Mouse (Mus musculus): ENCODE measurements around the gene Bach2.

The Bach2 gene

DNA sequence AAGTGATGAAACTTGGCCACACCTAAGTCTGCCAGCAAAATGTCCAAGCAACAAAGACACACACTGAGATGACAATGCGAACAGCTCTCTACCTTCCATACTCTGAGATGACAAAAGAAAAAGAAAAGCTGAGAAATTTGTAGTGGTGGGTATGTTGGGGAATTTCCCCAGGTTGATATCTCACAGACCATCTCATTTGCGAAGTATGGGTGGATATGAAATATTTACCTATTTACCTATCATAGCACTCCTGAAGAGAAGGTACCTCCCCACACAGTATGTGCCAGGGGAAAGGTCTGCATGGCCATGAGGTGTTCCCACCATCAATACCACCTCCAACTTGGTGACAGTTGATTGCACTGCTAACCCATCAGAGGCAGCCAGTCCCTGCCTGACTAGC lies 13.4 kb upstream of the Bach2 start:
- no peak for DNase-seq (ENCODE audit: low spot score)

- DNase-seq (ENCODE audit: low spot score) = no peak
Measured at GRCm38 (mm10) chr4:32227970-32228557, 10.5 kb upstream of the Bach2 start.

DNA sequence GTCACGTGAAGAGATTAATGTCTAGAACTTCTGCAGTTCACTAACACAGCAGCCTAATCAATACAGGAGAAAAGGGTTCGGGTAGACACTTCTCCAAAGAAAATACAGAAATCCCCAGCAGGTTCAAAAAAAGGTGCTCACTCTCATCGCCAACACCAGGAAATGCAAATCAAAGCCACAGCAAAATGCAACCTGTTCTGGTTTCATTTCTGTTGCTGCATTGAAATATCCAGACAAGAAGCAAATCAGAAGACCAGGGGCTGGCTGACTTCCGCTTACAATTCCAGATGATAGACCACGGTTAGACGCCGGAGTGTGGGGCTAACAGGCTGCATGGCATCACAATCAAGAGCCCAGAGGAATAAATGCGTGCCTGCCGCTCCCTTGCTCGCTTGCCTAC lies 9.3 kb upstream of the Bach2 start:
- no peak for DNase-seq (ENCODE audit: low spot score)

DNA sequence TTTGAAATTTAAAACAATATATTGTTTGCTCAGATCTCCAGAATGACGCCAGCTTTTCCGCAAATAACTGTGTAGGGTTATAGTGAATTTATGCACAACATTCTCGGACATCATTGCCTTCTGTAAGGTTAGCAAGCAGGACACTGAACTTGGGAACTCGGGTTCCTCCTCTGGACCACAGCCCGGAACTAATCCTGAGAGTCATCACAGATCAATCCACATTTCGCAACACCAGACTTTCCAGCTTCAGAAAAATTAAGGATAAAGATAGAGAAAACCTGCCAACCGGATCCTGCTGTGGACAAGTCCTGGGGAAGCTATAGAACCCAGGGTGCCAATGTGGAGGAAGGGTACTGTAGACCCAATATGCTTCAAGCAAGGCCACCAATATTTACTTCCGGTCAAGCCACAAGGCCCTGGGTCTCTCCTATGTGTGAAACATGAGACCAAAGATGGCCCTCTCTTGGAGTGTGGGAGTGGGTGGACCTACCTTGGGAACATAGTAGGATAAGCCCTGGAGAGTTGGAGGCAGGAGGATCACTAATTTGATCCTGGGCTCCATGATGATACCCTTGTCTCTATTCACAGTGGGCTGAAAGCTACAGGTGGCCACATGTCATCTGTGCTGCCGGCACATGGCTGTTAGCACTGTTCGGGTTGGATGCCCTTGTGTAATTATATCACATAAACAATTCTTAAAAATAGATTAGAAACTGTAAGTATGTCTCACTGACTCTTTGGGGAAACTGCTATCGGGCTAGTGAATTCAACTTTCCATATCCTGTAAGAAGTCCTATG lies 7.1 kb upstream of the Bach2 start:
- no peak for DNase-seq (ENCODE audit: low spot score)

DNA sequence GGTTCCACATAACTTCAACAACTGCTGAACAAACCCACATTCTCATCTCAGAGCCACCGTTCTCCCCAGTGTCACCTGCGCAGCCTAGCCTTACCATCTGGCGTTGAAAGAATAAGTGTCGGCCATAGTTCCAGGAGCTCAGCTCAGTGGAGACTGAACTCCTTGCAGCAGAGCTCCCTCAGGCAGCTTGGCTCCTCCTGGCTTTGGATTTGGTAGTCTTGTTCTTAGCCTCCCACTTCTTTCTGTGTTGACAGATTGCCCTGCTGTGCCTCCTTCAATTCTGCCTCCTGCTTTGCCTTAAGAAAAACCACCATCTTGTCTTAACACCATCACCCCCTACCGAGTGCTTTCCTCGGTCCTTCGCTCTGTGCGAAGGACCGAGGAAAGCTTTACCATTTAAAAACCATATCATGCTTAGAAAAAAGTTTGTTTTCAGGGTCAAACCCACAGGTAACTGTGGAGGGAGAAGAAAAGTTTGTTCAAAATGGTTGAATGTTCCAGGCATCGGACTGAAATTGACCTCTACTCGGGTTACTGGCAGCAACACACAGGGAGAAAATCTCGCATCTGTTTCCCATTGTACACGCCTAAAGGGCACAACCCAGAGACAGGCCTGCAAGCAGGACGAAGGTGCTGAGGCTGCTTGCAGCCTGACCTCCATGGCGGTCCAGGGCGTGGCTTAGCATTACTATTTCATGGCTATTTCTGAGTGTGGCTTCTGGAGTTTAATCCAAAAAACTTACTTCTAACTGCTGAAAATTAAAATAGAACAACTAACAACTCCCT lies 2.5 kb upstream of the Bach2 start:
- DNase-seq (ENCODE audit: low spot score) = no peak

DNA sequence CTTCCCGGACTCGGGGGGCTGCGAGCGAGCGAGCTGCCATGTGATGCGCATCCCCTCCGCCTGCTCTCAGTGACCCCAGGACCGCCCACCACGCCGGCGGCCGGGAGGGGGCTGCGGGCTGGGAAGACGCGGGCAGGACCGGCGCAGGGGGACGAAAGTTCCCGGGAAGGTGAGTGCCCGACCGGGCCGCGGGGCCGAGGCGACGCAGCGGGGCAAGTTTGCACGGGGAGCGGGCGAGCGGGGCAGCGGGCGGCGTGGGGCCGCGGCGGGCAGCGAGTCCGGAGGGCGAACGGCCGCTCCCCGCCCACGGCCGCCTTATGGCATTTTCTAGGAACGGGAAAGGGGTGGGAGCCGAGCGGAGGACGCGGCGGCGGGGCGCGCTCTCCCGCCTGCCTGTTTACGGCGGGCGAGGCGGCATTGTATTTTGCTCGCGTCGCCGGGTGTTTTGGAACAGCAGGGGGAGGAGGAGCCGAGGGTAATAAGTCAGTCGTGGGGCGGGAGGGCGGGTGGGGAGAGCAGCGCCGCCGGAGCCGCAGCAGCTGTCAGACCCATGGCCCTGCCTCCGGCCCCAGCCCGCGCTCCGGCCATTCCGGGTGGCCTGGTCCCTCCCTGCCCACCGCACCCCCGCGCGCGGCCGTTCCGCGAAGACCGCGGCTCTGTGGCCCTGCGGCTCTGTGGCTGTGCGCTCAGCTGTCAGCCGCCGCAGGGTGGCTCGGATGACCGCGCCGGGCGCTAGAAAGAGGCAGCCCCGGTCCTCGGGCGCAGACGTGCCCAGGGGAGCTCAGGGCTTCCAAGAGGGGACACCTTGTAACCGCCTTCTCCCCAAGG lies 531 bp downstream of the Bach2 start:
- DNase-seq (ENCODE audit: low spot score) = no peak

DNA sequence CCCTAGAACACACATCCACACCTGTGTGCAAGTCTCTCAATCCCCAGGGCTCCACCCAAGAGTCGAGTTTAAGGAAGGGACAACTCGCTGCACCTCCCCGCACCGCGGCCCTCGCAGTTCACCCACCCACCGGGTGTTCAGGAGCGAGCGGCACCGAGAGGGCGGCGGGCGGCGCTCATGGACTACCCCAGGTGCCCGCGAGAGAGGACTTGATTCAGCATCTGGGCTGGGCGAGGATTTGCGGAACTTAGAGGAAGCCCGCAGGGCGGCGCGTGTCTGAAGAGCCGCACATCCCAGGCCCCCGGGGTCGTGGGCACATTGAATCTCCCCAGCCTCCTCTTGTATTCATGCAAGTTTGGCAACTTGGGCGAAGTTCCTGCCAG lies 1.1 kb downstream of the Bach2 start:
- DNase-seq (ENCODE audit: low spot score) = no peak

DNA sequence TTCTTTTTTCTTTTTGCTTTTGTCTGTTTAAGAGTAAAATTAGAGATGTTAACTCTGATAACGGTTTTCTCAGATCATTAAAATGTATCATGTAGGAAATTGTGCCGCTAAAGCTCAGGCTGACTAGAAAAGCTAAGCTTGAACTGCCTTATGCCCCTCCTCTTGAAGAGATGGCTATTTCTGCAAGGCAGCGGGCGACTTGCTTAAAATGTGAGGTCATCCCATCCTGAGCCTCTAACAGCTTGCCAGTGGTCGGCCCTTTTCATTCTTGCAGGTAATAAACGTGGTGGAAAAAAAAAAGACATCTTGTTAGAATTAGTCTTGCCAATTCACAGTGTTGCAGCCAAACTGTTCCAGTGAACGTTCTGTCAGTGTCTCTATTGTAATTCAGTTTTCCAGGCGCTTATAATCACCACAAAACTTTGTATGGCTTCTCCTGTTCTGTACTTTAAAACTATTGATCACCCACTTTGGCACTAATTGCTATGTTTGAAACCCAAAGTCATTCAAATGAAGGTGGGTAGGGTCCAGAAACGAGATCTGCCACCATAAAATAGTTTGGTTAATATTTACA lies 1.9 kb downstream of the Bach2 start:
- DNase-seq (ENCODE audit: low spot score) = no peak

DNA sequence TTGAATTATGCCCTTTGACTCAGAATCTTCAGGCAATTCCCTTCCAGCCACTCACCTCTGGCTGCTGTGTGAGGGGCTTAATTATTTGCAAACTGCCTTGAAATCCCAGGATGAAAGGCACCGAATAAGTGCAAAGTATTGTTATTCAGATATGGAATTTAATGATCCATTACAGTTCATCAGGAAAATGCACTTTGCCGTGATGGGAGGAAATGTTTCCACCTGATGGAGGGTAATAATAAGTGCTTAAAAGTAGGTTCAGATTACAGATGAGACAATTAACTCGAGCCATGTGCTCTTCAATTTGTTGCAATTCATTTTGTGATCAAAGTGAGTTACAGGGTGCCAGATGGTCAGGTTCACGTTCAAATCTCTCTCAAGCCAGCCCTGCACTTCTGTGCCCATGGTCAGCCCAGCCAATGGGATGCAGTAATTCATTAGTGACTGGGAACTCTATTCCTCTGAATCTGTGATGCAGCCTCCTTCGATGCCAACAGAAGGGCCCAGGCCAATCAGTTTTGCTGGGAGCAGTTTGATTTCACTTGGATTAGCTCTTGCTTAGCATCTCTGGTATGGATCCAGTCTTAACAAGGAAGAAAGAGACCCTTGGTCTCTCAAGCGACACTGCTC lies 2.9 kb downstream of the Bach2 start:
- DNase-seq (ENCODE audit: low spot score) = no peak

DNA sequence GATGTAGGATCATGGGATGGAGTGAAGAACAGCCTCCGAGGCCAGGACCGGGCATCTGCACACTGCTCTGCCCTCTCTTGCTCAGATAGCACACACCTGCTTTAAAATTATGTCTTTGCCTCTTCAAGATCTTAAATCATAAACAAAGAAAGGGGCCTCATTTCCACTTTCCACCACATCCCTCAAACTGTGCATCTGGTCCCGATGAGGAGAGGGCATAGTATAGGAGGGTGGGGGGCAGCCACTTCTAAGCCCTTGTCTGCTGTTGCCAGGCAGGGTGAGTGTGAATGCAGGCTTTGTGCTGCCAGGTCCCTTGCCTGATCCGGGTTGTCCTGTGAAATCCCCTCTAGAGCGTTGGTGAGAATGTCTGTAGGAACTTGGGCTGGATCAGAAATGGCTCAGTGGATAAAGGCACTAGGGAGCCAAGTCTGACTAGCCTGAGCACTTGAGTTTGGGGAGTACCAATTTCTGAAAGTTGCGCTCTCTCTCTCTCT lies 3.6 kb downstream of the Bach2 start:
- no peak for DNase-seq (ENCODE audit: low spot score)

- no peak for DNase-seq (ENCODE audit: low spot score)
Measured at GRCm38 (mm10) chr4:32243458-32243857, 4.9 kb downstream of the Bach2 start.

DNA sequence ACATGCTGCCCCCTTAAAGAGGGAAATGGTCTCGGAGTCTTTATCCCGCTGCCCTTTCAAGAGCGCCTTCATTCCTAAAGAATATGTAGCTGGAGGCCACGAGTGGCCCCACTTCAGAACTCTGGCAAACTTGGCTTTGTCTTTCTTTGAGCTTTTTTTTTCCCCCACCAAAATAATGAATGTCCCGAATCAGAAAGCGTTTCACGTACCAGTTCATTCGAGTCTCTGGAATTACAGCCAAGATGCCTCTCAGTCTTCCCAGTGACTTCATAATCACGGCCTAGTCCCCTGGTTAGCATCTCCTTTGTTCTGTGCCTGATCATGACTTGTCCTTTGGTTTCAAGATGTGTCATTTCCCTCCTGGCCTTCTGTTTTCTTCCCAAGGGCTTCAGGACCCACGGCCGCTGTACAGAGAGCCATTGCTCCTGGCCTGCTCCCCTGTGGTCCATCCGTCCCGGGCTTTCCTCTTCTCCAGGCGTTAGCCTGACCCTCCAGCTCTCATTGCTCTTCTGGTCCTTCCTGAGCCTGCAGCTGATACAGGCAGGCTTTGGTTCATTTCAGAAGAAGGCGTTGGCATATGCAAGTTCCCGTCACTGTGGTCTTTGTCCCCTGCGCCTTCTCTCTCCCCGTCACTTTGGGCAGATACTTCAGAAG lies 5.6 kb downstream of the Bach2 start:
- DNase-seq (ENCODE audit: low spot score) = no peak

DNA sequence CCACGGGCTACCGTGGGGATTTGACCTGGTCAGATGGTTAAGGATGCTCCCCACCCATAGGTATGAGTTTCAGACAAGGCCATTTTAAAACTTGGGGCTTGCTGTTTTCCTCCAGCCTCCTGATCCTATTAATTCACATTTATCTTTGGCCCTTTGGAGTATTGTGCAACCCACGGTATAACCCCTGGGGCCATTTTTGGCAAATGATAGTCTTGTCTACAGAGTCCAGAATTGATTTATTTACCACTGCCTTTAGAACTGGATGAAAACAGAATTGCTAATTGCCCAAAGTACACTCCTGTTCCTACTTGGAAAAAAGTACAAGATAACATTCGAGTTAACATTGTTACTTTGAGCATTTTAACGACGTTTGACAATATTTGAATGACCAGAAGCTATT lies 7.0 kb downstream of the Bach2 start:
- DNase-seq (ENCODE audit: low spot score) = no peak

DNA sequence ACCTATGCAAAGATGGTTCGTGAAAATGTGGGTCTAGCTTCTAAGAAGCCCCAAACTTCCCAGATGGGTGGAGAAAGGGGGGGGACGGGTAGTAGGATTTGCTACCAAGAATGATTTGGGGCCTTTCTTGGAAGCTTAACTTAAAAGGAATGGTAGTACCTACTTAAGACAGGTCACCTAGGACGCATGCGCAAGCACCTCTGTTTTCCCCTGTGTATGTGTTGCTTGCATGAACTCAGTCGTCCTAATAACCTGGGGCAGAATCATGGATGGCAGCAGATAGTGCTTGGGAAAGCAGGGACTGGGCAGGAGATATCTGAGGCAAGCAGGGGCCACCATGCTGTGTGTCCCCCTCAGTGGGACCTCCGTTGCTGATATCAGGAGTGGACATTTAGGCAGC lies 7.4 kb downstream of the Bach2 start:
- no peak for DNase-seq (ENCODE audit: low spot score)

- DNase-seq (ENCODE audit: low spot score) = no peak
Measured at GRCm38 (mm10) chr4:32246801-32247200, 8.2 kb downstream of the Bach2 start.

GRCm38 (mm10) chr4:32247463-32248113 lies 9.0 kb downstream of the Bach2 start:
- no peak for DNase-seq (ENCODE audit: low spot score)

DNA sequence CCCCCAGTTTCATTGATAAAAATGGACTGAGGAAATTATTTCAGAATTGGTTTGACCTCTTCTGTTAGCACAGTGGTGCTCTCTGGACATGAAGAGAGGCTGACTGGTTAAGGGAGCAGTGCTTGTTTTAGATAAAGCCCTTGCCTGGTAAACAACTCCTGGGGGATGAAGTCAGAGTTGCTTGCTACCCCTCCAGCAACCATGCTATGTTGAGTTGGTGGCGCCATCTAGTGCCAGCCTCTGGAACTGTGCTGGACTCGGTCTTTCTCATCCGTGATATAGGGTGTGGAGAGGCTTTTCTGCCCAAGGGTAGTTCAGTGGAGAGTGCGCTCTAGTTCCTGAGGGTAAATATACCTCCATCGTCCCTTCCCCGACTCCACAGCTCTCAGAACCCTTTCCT lies 9.6 kb downstream of the Bach2 start:
- peak; percentile 81 for DNase-seq (ENCODE audit: low spot score)

- no peak for DNase-seq (ENCODE audit: low spot score)
Measured at GRCm38 (mm10) chr4:32248990-32249393, 10.4 kb downstream of the Bach2 start.

GRCm38 (mm10) chr4:32249748-32250332 lies 11.2 kb downstream of the Bach2 start:
- no peak for DNase-seq (ENCODE audit: low spot score)

Data from c-Kit-positive CD71-positive TER-119-positive erythroid progenitor cells, embryonic 14.5 days (primary cell).